Mouse (Mus musculus) ES-Bruce4 (cell line): Measurements from ENCODE around the gene Baz2a. TPM values are rescaled to one million over a fixed set of nuclear protein-coding genes. Genes with fewer than 3 reads are reported as not detected.
"Not testable (repeated sequence)": the region's sequence is repeated elsewhere in the genome, so short reads cannot be mapped to it uniquely, and the experiment has no call there.

Experiments
- H3K27ac ChIP-seq: 2 replicates; pipeline ENCODE4 v1.5.1; 2012; ENCODE audit warnings: low read length, inconsistent platforms; ENCODE audit not compliant: insufficient read depth
- H3K27me3 ChIP-seq: 2 replicates; pipeline ENCODE4 v1.6.1; 2012; ENCODE audit warnings: mild to moderate bottlenecking, low read length, inconsistent platforms; ENCODE audit not compliant: control insufficient read depth, poor library complexity, insufficient read depth, severe bottlenecking
- H3K36me3 ChIP-seq: 2 replicates; pipeline ENCODE4 v1.6.1; 2012; ENCODE audit warnings: inconsistent platforms, mild to moderate bottlenecking, low read length, moderate library complexity; ENCODE audit not compliant: control insufficient read depth, poor library complexity, insufficient read depth, severe bottlenecking
- H3K4me1 ChIP-seq: one replicate; pipeline ENCODE4 v1.8.1; 2011; ENCODE audit warnings: low read length; ENCODE audit not compliant: control insufficient read depth, insufficient read depth
- H3K4me3 ChIP-seq: 2 replicates; pipeline ENCODE4 v1.5.1; 2011; ENCODE audit warnings: low read depth, mild to moderate bottlenecking, low read length
- H3K9ac ChIP-seq: 2 replicates; pipeline ENCODE4 v1.6.1; 2012; ENCODE audit warnings: low read depth, mild to moderate bottlenecking, inconsistent platforms; ENCODE audit not compliant: poor library complexity, severe bottlenecking
- H3K9me3 ChIP-seq: replicated peaks from 2 replicates; pipeline ENCODE4 v1.6.1; 2012; ENCODE audit warnings: mild to moderate bottlenecking, low read length, inconsistent platforms; ENCODE audit not compliant: control insufficient read depth, poor library complexity, insufficient read depth, severe bottlenecking
- CTCF ChIP-seq: IDR thresholded peaks from one replicate; pipeline ENCODE4 v1.8.1; 2011; ENCODE audit warnings: low read depth, low read length
- EP300 ChIP-seq: IDR thresholded peaks from 2 replicates; pipeline ENCODE4 v1.6.1; 2011; ENCODE audit warnings: low read depth, low read length; ENCODE audit not compliant: insufficient read depth
- POLR2A ChIP-seq: IDR thresholded peaks from one replicate; pipeline ENCODE4 v1.8.1; 2011; ENCODE audit warnings: low read length; ENCODE audit not compliant: insufficient read depth
- polyA plus RNA-seq: library from polyadenylated mRNA; stranded (reverse); fragments of >200 nt; gene quantifications from 2 replicates; pipeline ENCODE4 v1.2.4, GENCODE M21; 2011; ENCODE audit warnings: low read depth; ENCODE audit not compliant: missing spikeins, insufficient read depth, insufficient read length

Baz2a gene
- polyA plus RNA-seq, 1 experiment = 166 TPM

GRCm38 (mm10) chr10:128144961-128145360 lies 53.6 kb downstream of the Baz2a start:
- Histone ChIP-seq H3K4me1 (no peaks in the 10 kb centered on the region), H3K9me3 (no peaks in the 10 kb centered on the region), H3K36me3 (0 out of 2 replicates have a peak, but pooled peaks cover 7% of the 10 kb centered on the region), H3K9ac (no peak overlapping the region), H3K27ac (no peak overlapping the region; the same call in 1 of the 2 replicates), H3K4me3 (no peak overlapping the region), H3K27me3 (no peaks in the 10 kb centered on the region)
- no peak for TF ChIP-seq CTCF
- no peak for TF ChIP-seq POLR2A
- TF ChIP-seq EP300 = no peak

- Histone ChIP-seq H3K9me3 (no peaks in the 10 kb centered on the region), H3K36me3 (peaks cover 7% of the 10 kb centered on the region; the same call in 1 of the 2 replicates), H3K4me3 (no peak overlapping the region), H3K27me3 (no peaks in the 10 kb centered on the region), H3K9ac (peak overlapping the region; percentile 47; the same call in 1 of the 2 replicates), H3K4me1 (no peaks in the 10 kb centered on the region), H3K27ac (peak overlapping the region; percentile 78)
- TF ChIP-seq CTCF = no peak
- no peak for TF ChIP-seq POLR2A
- TF ChIP-seq EP300 = no peak
Measured at GRCm38 (mm10) chr10:128148789-128149365, 57.5 kb downstream of the Baz2a start.

- Histone ChIP-seq H3K9me3 (no peaks in the 10 kb centered on the region), H3K9ac (peak overlapping the region; percentile 47), H3K36me3 (peaks cover 7% of the 10 kb centered on the region; the same call in 1 of the 2 replicates), H3K27ac (peak overlapping the region; percentile 78), H3K4me1 (no peaks in the 10 kb centered on the region), H3K27me3 (no peaks in the 10 kb centered on the region), H3K4me3 (peak overlapping the region; percentile 40)
- TF ChIP-seq CTCF = no peak
- 0 out of 2 replicates have a peak, but pooled peaks have one; percentile 14 for TF ChIP-seq EP300
- peak; percentile 27 for TF ChIP-seq POLR2A
Measured at GRCm38 (mm10) chr10:128149592-128149991, 58.2 kb downstream of the Baz2a start.

GRCm38 (mm10) chr10:128150941-128151340 lies 59.6 kb downstream of the Baz2a start:
- H3K4me1 ChIP-seq = no peaks in the 10 kb centered on the region
- H3K9me3 ChIP-seq = no peaks in the 10 kb centered on the region
- H3K9ac ChIP-seq = no peak overlapping the region
- no peaks in the 10 kb centered on the region for H3K27me3 ChIP-seq
- TF ChIP-seq EP300 = no peak
- TF ChIP-seq POLR2A = no peak
- no peak for TF ChIP-seq CTCF
- H3K27ac ChIP-seq = peak overlapping the region; percentile 33; the same call in 1 of the 2 replicates
- H3K4me3 ChIP-seq = no peak overlapping the region
- peaks cover 7% of the 10 kb centered on the region; the same call in 1 of the 2 replicates for H3K36me3 ChIP-seq

GRCm38 (mm10) chr10:128153978-128154377 lies 62.6 kb downstream of the Baz2a start:
- Histone ChIP-seq H3K27ac (no peak overlapping the region), H3K9ac (no peak overlapping the region), H3K9me3 (no peaks in the 10 kb centered on the region), H3K36me3 (peaks cover 4% of the 10 kb centered on the region; the same call in 1 of the 2 replicates), H3K4me1 (no peaks in the 10 kb centered on the region), H3K4me3 (no peak overlapping the region), H3K27me3 (no peaks in the 10 kb centered on the region)
- TF ChIP-seq CTCF (no peak), EP300 (no peak), POLR2A (no peak)

GRCm38 (mm10) chr10:128165726-128166125 lies 74.3 kb downstream of the Baz2a start:
- H3K27ac ChIP-seq, H3K27me3 ChIP-seq, H3K4me3 ChIP-seq, H3K36me3 ChIP-seq, H3K9ac ChIP-seq, H3K4me1 ChIP-seq, H3K9me3 ChIP-seq: not testable (repeated sequence)
